Mouse (Mus musculus) hindbrain, embryonic 13.5 days (tissue): ENCODE results near the gene Ist1. TPM values are rescaled to one million over a fixed set of nuclear protein-coding genes. Genes with fewer than 3 reads are reported as not detected.

Experiments used
- ATAC-seq: fragments of 200-750 bp; cut with Nextera tagmentation; 2 replicates; pipeline ENCODE4 v1.8.0; 2017; ENCODE audit warnings: moderate TSS enrichment; ENCODE audit not compliant: low FRiP score
- H3K27ac ChIP-seq: fragments of 300-500 bp; sonication (generic); 2 replicates; pipeline ENCODE4 v1.5.1; 2015; ENCODE audit warnings: inconsistent platforms, mild to moderate bottlenecking, moderate library complexity
- H3K27me3 ChIP-seq: fragments of 300-500 bp; sonication (generic); 2 replicates; pipeline ENCODE4 v1.6.1; 2015; ENCODE audit warnings: mild to moderate bottlenecking, inconsistent platforms
- H3K36me3 ChIP-seq: fragments of 300-500 bp; sonication (generic); 2 replicates; pipeline ENCODE4 v1.6.1; 2015; ENCODE audit warnings: mild to moderate bottlenecking, inconsistent platforms
- H3K4me1 ChIP-seq: fragments of 300-500 bp; sonication (generic); replicated peaks from 2 replicates; pipeline ENCODE4 v1.6.1; 2015; ENCODE audit warnings: inconsistent platforms
- H3K4me2 ChIP-seq: fragments of 300-500 bp; sonication (generic); 2 replicates; pipeline ENCODE4 v1.6.1; 2015; ENCODE audit warnings: inconsistent platforms, mild to moderate bottlenecking, moderate library complexity
- H3K4me3 ChIP-seq: fragments of 300-500 bp; sonication (generic); 2 replicates; pipeline ENCODE4 v1.5.1; 2015; ENCODE audit warnings: mild to moderate bottlenecking, inconsistent platforms
- H3K9ac ChIP-seq: fragments of 300-500 bp; sonication (generic); 2 replicates; pipeline ENCODE4 v1.6.1; 2015; ENCODE audit warnings: mild to moderate bottlenecking, inconsistent platforms
- H3K9me3 ChIP-seq: fragments of 300-500 bp; sonication (generic); 2 replicates; pipeline ENCODE4 v1.6.1; 2016; ENCODE audit warnings: inconsistent platforms
- WGBS: fragments of 180-500 bp; shearing (Covaris S2); methylation state at CpG from one replicate; pipeline ENCODE4 v1.1.7; 2015; 5-methylcytosine and 5-hydroxymethylcytosine counted together
- polyA plus RNA-seq: library from polyadenylated mRNA; unstranded; fragments of >200 nt; fragmentation: Nextera tagmentation; extraction: Ambion mirVana; gene quantifications from 2 replicates; pipeline ENCODE4 v1.2.1, GENCODE M21; 2015

Ist1 gene
- polyA plus RNA-seq, 1 experiment from 2014 or later, result 182 TPM

DNA sequence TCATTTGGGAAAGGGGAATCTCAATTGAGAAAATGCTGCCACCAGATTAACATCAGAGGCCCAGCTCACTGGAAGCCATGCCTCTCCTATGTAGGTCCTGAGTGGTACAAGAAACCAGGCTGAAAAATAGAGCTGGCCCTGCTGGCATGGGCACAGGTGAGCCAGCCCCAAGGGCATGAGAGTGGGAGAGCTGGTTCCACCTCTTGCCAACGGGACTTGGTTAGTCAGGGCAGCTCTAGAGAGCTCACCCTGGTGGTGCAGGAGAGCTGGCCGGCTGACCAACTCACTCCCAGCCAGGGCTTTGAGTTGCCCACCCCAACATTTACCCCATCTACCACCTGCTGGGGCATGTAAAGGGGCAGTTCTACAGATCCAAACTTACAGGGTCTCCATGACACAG lies 19.5 kb downstream of the Ist1 start:
- Histone ChIP-seq H3K9ac (no peak overlapping the region), H3K4me3 (no peak overlapping the region), H3K36me3 (peaks cover 99% of the 10 kb centered on the region), H3K27me3 (no peaks in the 10 kb centered on the region), H3K4me2 (no peak overlapping the region), H3K4me1 (no peaks in the 10 kb centered on the region), H3K27ac (no peak overlapping the region), H3K9me3 (no peaks in the 10 kb centered on the region)
- no peak for ATAC-seq
- WGBS, result 92% methylated on average over 2 of the region's 2 CpGs

DNA sequence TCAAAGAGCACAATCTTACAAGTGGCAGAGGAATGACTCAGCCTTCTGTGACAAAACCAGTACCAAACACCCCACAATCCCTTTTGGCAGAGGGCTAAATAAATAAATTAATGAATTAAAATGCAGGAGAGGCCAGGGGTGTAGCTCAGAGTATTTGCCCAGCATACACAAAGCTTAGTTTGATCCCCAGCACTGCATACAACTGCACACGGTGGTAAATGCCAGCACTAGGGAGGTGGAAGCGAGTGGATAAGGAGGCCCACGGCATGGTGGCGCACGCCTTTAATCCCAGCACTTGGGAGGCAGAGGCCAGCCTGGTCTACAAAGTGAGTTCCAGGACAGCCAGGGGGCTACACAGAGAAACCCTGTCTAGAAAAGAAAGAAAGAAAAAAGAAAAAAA lies 20.4 kb downstream of the Ist1 start:
- peaks cover 99% of the 10 kb centered on the region for H3K36me3 ChIP-seq
- H3K27me3 ChIP-seq, result no peaks in the 10 kb centered on the region
- H3K4me3 ChIP-seq, result no peak overlapping the region
- no peak overlapping the region for H3K27ac ChIP-seq
- WGBS, result 92% methylated on average over 5 of the region's 5 CpGs
- no peak for ATAC-seq
- H3K4me1 ChIP-seq, result no peaks in the 10 kb centered on the region
- no peaks in the 10 kb centered on the region for H3K9me3 ChIP-seq
- H3K9ac ChIP-seq, result no peak overlapping the region
- no peak overlapping the region for H3K4me2 ChIP-seq

- Histone ChIP-seq H3K4me1 (no peaks in the 10 kb centered on the region), H3K9ac (no peak overlapping the region), H3K27ac (no peak overlapping the region), H3K36me3 (peaks cover 58% of the 10 kb centered on the region), H3K27me3 (no peaks in the 10 kb centered on the region), H3K4me3 (no peak overlapping the region), H3K9me3 (no peaks in the 10 kb centered on the region), H3K4me2 (no peak overlapping the region)
- WGBS, result 86% methylated on average over 5 of the region's 5 CpGs
- ATAC-seq, result no peak
Observed at GRCm38 (mm10) chr8:109666616-109667015, 26.4 kb downstream of the Ist1 start.

GRCm38 (mm10) chr8:109662328-109662727 lies 30.7 kb downstream of the Ist1 start:
- H3K9ac ChIP-seq, result no peak overlapping the region
- no peaks in the 10 kb centered on the region for H3K4me1 ChIP-seq
- no peak overlapping the region for H3K27ac ChIP-seq
- peaks cover 16% of the 10 kb centered on the region for H3K36me3 ChIP-seq
- WGBS, result 93% methylated on average over 3 of the region's 3 CpGs
- no peak overlapping the region for H3K4me3 ChIP-seq
- H3K9me3 ChIP-seq, result no peaks in the 10 kb centered on the region
- no peak for ATAC-seq
- no peak overlapping the region for H3K4me2 ChIP-seq
- no peaks in the 10 kb centered on the region for H3K27me3 ChIP-seq

DNA sequence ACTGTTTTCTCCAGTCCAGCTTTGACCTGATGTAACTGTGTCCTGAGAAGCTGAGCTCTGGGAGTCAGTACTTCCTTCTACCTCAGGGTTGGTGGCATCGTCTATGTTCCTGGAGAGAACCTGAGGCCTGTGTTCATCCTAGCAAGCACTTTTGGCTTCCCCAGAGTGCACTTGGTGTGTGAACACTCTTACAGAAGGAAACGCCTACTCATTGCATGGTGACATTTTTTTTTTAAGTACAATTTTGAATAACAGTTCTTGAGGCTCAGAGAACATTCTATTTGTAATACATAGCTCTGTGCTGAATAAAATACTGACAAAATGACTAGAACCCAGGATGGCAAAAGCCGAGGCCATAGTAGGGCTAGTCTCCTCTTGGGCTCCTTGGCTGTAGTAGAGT lies 36.2 kb downstream of the Ist1 start:
- Histone ChIP-seq H3K36me3 (no peaks in the 10 kb centered on the region), H3K27ac (no peak overlapping the region), H3K4me3 (no peak overlapping the region), H3K9me3 (no peaks in the 10 kb centered on the region), H3K4me1 (no peaks in the 10 kb centered on the region), H3K9ac (no peak overlapping the region), H3K27me3 (no peaks in the 10 kb centered on the region), H3K4me2 (no peak overlapping the region)
- WGBS, result 89% methylated on average over 3 of the region's 3 CpGs
- ATAC-seq, result no peak

DNA sequence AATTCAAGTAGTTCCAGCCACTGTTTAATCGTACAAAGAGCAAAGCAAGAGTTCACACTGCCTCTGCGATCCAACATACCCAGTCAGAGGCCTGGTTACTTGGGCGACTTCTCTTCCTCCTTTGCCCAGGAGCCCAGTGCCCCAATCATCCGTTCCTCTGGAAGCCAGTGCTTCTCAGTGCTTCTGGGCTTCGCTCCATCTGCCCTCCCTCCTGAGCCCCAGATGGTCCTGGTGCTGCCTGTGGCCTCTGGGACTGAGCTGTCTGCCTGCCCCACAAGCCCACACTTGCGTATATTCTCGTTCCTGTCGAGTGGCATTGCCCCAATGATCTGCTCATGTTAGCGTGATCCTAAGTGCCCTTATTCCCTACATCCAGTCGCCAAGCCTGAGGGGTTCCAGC lies 42.3 kb downstream of the Ist1 start:
- ATAC-seq, result no peak
- 0 out of 2 replicates have a peak, but pooled peaks cover 2% of the 10 kb centered on the region for H3K4me1 ChIP-seq
- H3K4me2 ChIP-seq, result no peak overlapping the region
- no peaks in the 10 kb centered on the region for H3K27me3 ChIP-seq
- no peak overlapping the region for H3K27ac ChIP-seq
- no peak overlapping the region for H3K9ac ChIP-seq
- no peak overlapping the region for H3K4me3 ChIP-seq
- WGBS, result 76% methylated on average over 10 of the region's 10 CpGs
- no peaks in the 10 kb centered on the region for H3K9me3 ChIP-seq
- H3K36me3 ChIP-seq, result no peaks in the 10 kb centered on the region

GRCm38 (mm10) chr8:109648469-109648868 lies 44.6 kb downstream of the Ist1 start:
- no peaks in the 10 kb centered on the region for H3K36me3 ChIP-seq
- ATAC-seq, result no peak
- H3K4me2 ChIP-seq, result no peak overlapping the region
- 0 out of 2 replicates have a peak, but pooled peaks cover 2% of the 10 kb centered on the region for H3K4me1 ChIP-seq
- no peak overlapping the region for H3K27ac ChIP-seq
- 69% methylated on average over 7 of the region's 7 CpGs for WGBS
- no peak overlapping the region for H3K9ac ChIP-seq
- H3K9me3 ChIP-seq, result no peaks in the 10 kb centered on the region
- H3K27me3 ChIP-seq, result no peaks in the 10 kb centered on the region
- no peak overlapping the region for H3K4me3 ChIP-seq

DNA sequence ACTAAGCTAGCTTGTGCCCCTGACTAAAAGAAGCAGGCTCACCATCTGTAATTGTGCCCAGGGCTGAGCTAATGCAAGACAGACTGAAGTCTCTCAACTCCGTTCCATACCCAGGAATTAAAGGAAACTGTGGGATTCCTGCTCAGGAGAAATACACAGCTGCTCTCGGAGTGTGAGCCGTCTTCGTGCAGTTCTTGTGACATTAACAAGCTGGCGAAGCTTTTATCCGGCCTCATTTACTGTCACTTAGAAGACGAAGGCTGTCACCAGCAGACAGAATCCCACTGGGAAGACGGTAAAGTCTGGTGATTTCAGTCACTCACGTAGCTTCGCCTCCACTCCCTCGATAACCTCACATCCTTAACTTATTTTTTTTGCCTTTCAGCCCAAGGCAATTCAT lies 45.7 kb downstream of the Ist1 start:
- WGBS, result 76% methylated on average over 11 of the region's 11 CpGs

DNA sequence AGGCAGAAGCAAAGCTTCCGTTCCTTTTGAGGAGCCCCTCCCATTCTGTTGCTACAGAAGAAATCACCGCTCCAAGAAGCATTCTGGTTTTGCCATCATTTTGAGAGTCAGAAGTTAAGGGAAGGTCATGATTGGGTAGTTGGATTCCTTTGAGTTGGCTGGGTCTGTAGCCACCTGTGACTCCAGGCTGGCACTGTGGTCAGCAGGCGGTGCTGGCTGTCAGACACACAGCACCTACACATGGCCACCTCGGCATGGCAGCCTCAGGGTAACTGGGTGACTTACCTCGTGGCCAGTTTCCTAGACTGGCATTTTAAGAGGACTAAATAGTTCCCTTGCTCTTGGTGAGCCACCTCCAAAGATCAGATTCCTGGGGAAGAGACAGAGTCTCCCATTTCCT lies 51.8 kb downstream of the Ist1 start:
- Histone ChIP-seq H3K4me3 (no peak overlapping the region), H3K36me3 (no peaks in the 10 kb centered on the region), H3K4me1 (no peaks in the 10 kb centered on the region), H3K27me3 (no peaks in the 10 kb centered on the region), H3K4me2 (no peak overlapping the region), H3K9ac (no peak overlapping the region), H3K9me3 (no peaks in the 10 kb centered on the region), H3K27ac (no peak overlapping the region)
- ATAC-seq, result no peak
- WGBS, result 82% methylated on average over 5 of the region's 5 CpGs

More for the DNA sequence above, 45.7 kb downstream of the Ist1 start:
- H3K9ac ChIP-seq, result no peak overlapping the region
- no peak for ATAC-seq
- H3K4me1 ChIP-seq, result 0 out of 2 replicates have a peak, but pooled peaks cover 2% of the 10 kb centered on the region
- H3K27me3 ChIP-seq, result no peaks in the 10 kb centered on the region
- no peak overlapping the region for H3K4me3 ChIP-seq
- no peak overlapping the region for H3K27ac ChIP-seq
- H3K36me3 ChIP-seq, result no peaks in the 10 kb centered on the region
- no peak overlapping the region for H3K4me2 ChIP-seq
- H3K9me3 ChIP-seq, result no peaks in the 10 kb centered on the region

- Histone ChIP-seq H3K9ac (no peak overlapping the region), H3K4me2 (no peak overlapping the region), H3K4me1 (no peaks in the 10 kb centered on the region), H3K27ac (no peak overlapping the region), H3K4me3 (no peak overlapping the region), H3K9me3 (no peaks in the 10 kb centered on the region), H3K36me3 (no peaks in the 10 kb centered on the region), H3K27me3 (no peaks in the 10 kb centered on the region)
- 70% methylated on average over 7 of the region's 7 CpGs for WGBS
- no peak for ATAC-seq
Observed at GRCm38 (mm10) chr8:109640410-109640809, 52.6 kb downstream of the Ist1 start.

- ATAC-seq, result no peak
- Histone ChIP-seq H3K27ac (no peak overlapping the region), H3K9me3 (no peaks in the 10 kb centered on the region), H3K36me3 (no peaks in the 10 kb centered on the region), H3K9ac (no peak overlapping the region), H3K4me1 (no peaks in the 10 kb centered on the region), H3K27me3 (no peaks in the 10 kb centered on the region), H3K4me3 (no peak overlapping the region), H3K4me2 (no peak overlapping the region)
- 73% methylated on average over 5 of the region's 5 CpGs for whole genome bisulfite sequencing
Observed at GRCm38 (mm10) chr8:109638851-109639250, 54.2 kb downstream of the Ist1 start.

GRCm38 (mm10) chr8:109635146-109635545 lies 57.9 kb downstream of the Ist1 start:
- 93% methylated on average over 8 of the region's 8 CpGs for WGBS
- H3K4me1 ChIP-seq, result no peaks in the 10 kb centered on the region
- no peak overlapping the region for H3K9ac ChIP-seq
- H3K4me2 ChIP-seq, result no peak overlapping the region
- H3K4me3 ChIP-seq, result no peak overlapping the region
- no peaks in the 10 kb centered on the region for H3K36me3 ChIP-seq
- H3K27ac ChIP-seq, result no peak overlapping the region
- no peak for ATAC-seq
- no peaks in the 10 kb centered on the region for H3K9me3 ChIP-seq
- H3K27me3 ChIP-seq, result no peaks in the 10 kb centered on the region

- no peaks in the 10 kb centered on the region for H3K4me1 ChIP-seq
- H3K4me3 ChIP-seq, result no peak overlapping the region
- H3K9me3 ChIP-seq, result no peaks in the 10 kb centered on the region
- no peak overlapping the region for H3K27ac ChIP-seq
- H3K27me3 ChIP-seq, result no peaks in the 10 kb centered on the region
- WGBS, result 75% methylated on average over 5 of the region's 5 CpGs
- ATAC-seq, result no peak
- no peaks in the 10 kb centered on the region for H3K36me3 ChIP-seq
- no peak overlapping the region for H3K4me2 ChIP-seq
- no peak overlapping the region for H3K9ac ChIP-seq
Observed at GRCm38 (mm10) chr8:109632498-109632897, 60.6 kb downstream of the Ist1 start.

GRCm38 (mm10) chr8:109628638-109629037 lies 64.4 kb downstream of the Ist1 start:
- Histone ChIP-seq H3K4me1 (no peaks in the 10 kb centered on the region), H3K27me3 (no peaks in the 10 kb centered on the region), H3K9ac (no peak overlapping the region), H3K4me3 (no peak overlapping the region), H3K27ac (no peak overlapping the region), H3K36me3 (no peaks in the 10 kb centered on the region), H3K4me2 (no peak overlapping the region), H3K9me3 (peaks cover 7% of the 10 kb centered on the region; the same call in 1 of the 2 replicates)
- WGBS, result 79% methylated on average over 6 of the region's 6 CpGs
- no peak for ATAC-seq
